Mouse (Mus musculus): ENCODE results near the gene Cstad. TPM values are rescaled to one million over a fixed set of nuclear protein-coding genes. Genes with fewer than 3 reads are reported as not detected.

Cstad gene
- total RNA-seq, 2 experiments from 2014 or later, result 1.5 to 2.3 TPM

GRCm38 (mm10) chr2:30625296-30625826 lies 30.5 kb downstream of the Cstad start:
- intact Hi-C loops (cut with DNase I), result no loop called here
- no peak for DNase-seq

GRCm38 (mm10) chr2:30626058-30626675 lies 31.3 kb downstream of the Cstad start:
- intact Hi-C loops (cut with DNase I), result no loop called here
- no peak for DNase-seq

DNA sequence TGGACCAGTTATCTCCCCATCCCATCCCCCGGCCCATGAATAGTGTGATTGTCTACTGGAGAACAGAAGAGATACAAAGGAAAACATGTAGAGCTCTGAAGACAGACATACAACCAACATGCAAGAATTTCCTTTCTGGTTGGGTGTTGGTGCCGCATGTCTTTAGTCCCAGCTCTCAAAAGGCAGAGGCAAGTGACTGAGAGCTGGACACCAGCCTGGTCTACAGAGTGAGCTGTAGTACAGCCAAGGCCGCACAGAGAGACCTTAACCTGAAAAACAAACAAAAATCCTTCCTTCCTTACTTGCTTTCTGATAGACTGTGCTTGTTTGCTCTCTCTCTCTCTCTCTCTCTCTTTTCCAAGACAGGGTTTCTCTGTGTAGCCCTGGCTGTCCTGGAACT lies 32.5 kb downstream of the Cstad start:
- DNase-seq, result no peak
- intact Hi-C loops (cut with DNase I), result no loop called here

GRCm38 (mm10) chr2:30628374-30628773 lies 33.5 kb downstream of the Cstad start:
- no peak for DNase-seq
- intact Hi-C loops (cut with DNase I), result no loop called here

GRCm38 (mm10) chr2:30629038-30629761 lies 34.4 kb downstream of the Cstad start:
- intact Hi-C loops (cut with DNase I), result no loop called here
- no peak for DNase-seq

DNA sequence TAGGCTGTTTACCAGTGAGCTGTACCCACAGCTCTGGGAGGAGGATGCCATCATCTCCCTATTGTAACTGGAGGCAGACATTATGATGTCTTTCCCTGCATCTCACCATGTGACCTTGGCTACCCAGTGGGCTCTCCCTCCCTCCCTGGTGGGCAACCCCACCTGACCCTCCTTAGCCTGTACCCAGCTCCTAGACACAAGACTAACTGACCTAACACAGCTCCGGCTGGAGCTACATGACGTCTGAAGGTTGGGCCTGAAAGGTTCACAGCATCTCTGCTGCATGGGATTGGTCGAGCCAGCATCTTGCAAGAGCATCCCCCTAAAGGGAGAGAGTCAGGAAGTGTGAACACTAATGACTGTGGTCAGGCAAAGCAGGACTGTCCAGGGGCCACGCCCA lies 35.0 kb downstream of the Cstad start:
- intact Hi-C loops (cut with DNase I), result no loop called here
- no peak for DNase-seq

GRCm38 (mm10) chr2:30636266-30636671 lies 41.4 kb downstream of the Cstad start:
- no peak for DNase-seq

GRCm38 (mm10) chr2:30637991-30638390 lies 43.2 kb downstream of the Cstad start:
- intact Hi-C loops (cut with DNase I), result no loop called here
- no peak for DNase-seq

More at GRCm38 (mm10) chr2:30636266-30636671, 41.4 kb downstream of the Cstad start:
- intact Hi-C loops (cut with DNase I), result no loop called here

- DNase-seq, result no peak
- intact Hi-C loops (cut with DNase I), result no loop called here
Observed at GRCm38 (mm10) chr2:30640021-30640481, 45.2 kb downstream of the Cstad start.

DNA sequence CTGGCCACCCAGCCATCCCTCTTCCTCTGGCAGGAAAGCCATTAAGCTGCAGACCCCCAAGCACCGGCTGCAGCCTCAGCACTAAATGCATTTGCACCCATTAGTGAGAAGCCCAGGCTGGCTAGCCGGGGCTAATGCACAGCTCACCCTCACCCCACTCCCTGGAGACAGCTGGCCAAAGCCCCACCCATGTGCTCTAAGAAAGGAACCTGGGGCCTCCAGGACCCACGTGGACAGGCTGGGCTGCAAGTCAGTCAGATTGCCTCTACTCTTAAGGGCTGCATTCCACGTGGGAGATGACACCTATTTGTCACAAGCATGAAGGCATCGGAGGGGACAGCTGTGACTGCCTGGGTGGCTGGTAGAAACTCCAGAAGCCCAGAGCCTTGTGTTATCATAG lies 48.0 kb downstream of the Cstad start:
- DNase-seq, result no peak
- intact Hi-C loops (cut with DNase I), result no loop called here

DNA sequence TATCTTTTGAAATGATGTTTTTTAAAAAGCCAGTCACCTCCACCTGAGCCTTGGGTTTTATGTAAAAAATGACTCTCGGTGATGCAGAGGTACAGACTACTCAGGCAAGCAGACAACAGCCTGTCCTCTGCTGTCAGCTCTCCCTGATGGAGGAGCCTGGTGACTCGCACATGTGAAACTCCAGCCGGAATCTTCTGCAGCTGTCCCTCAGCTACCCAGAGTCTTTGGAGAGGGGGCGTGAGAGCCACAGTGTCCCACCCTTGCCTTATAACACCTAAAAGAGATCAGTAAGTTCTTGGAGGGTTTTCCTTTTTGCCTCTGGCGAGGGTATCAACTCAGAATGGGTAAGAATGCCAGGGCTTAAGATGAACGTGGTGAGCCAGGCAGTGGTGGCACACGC lies 48.6 kb downstream of the Cstad start:
- intact Hi-C loops (cut with DNase I), result no loop called here
- DNase-seq, result no peak

GRCm38 (mm10) chr2:30646833-30647232 lies 52.0 kb downstream of the Cstad start:
- peak in 1 of 2 experiments; percentile 61 for DNase-seq
- intact Hi-C loops (cut with DNase I), result no loop called here

GRCm38 (mm10) chr2:30647303-30647881 lies 52.6 kb downstream of the Cstad start:
- intact Hi-C loops (cut with DNase I), result no loop called here
- DNase-seq, result no peak

- intact Hi-C loops (cut with DNase I), result no loop called here
- DNase-seq, result no peak
Observed at GRCm38 (mm10) chr2:30647882-30648494, 53.1 kb downstream of the Cstad start.

DNA sequence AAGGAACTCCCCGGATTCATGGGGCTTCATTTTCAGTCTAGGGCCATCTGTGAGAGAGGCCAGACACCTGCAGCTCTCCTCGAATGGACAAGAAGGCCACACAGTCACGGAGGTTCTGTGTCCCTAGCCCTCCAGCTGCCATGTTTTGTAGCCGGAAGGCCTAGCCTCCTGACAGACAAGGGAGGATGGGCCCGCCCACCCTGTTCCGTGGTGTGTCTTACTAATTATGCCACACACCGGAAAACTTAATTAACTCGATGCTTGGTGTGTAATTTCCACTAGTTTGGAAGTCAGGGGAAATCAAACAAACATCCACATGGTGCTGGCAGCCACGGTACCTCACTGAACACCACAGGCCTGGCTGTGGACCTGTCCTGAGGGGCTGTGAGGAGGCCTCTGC lies 55.4 kb downstream of the Cstad start:
- DNase-seq, result no peak
- intact Hi-C loops (cut with DNase I), result no loop called here

DNA sequence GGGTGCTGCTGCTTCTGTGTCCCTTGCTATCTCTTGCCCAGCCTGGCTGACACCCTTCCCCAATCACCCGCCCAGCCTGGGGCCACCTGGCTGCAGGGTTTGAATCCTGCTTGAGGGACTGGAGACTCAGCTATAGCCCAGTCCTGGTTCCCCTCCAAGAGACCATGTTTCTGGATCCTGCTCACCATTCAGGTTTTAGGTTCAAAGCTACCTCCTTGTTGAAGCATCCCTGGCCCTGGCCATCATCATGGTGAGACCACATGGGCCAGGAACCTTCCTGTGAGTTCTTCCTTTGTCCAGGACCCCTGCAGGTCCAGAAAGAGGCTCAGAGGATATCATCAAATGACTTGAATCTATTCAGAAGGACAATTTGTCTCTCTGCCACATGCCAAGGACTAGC lies 57.0 kb downstream of the Cstad start:
- intact Hi-C loops (cut with DNase I), result no loop called here
- DNase-seq, result no peak

DNA sequence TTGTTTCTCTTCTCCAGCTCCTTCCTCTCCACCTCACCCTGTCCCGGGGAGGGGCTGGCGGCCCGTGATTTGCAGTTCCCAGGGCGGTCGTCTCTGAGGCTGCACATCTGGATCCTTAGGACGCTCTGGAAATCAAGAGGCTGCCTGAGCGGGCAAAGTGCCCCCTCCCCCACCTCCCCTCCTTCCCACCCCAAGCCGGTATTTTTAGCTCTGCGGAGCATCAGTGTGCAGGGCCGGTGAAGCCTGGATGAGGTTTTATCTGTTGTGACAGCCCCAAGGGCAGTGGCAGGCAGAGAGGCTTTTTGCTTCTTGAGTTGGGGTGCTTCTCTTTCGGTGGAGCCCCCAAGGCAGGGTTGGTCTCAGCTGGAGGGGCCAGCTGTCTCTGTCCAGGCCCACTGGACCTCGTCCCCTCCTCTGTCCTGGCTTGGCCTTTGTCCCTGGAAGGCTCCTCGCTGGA lies 57.8 kb downstream of the Cstad start:
- intact Hi-C loops (cut with DNase I), result no loop called here
- peak; percentile 42 to 62 for DNase-seq

GRCm38 (mm10) chr2:30653046-30653445 lies 58.2 kb downstream of the Cstad start:
- intact Hi-C loops (cut with DNase I), result no loop called here
- DNase-seq, result no peak

DNA sequence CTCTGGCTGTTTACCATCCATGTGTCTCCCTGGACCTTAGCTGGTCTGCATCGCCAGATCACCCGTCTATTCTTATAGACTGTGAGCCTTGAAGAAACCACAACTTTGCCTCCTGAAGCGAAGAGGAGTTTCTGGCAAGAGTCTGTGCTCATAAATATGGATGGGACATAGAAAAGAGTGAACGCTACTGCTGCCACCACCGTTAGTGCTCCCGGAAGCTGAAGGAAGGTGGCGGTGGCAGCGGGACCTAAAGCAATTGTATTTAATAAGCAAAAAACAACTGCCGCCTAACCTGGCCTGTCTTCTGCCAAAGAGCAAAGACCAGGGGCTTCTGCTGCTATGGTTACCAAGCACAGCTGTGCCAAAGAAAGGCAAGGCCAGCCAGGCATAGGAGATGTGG lies 59.3 kb downstream of the Cstad start:
- no peak for DNase-seq
- intact Hi-C loops (cut with DNase I), result loop anchor here (2.0 kb wide), 1 partner anchor 53 kb away; no protein-coding TSS in a partner anchor

DNA sequence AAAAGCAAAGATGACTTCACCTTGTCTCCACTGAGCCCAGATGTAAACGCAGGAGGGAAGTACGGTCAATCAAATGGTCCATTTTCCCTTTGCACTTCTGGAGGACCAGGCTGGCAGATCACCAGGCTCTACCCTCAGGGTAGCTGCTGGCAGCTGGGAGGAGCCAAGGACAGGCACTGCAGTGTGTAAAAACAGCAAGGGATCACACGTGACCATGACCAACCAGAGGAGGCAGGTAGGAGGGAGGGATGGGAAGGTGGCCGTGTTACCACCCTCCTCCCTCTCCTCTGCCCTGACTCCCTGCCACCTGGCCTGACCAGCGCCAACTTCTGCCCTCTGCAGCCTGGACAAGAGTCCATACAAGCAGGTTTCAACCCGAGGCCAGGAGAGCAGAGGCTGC lies 59.7 kb downstream of the Cstad start:
- DNase-seq, result no peak
- intact Hi-C loops (cut with DNase I), result loop anchor here (2.0 kb wide), 1 partner anchor 54 kb away; no protein-coding TSS in a partner anchor

DNA sequence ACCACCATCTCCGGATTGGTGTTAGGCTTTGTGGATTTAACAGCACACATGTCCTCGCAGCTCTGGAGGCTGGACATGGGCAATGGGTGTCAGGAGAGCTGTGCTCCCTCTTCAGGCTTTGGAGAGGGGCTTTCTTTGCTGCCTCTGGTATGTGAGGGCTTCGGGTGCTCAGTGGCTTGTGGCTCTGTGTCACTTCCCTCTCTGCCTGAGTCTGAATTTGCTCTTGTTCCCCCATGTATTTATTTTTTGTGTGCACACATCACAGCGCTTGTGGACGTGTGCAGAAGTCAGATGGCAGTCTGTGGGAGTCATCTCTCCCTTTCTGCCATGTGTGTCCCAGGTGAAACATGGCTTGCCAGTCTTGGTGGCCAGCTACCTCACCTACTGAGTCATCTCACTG lies 60.9 kb downstream of the Cstad start:
- intact Hi-C loops (cut with DNase I), result loop anchor here (2.0 to 5.0 kb wide), 2 partner anchors 55 to 183 kb away; partner anchors contain the start of gene Ier5l

More for the DNA sequence above, 60.9 kb downstream of the Cstad start:
- DNase-seq, result no peak
